Mouse (Mus musculus) gastrocnemius, adult 18-20 months (tissue): ENCODE results near the gene Nudt9. TPM values are rescaled to one million over a fixed set of nuclear protein-coding genes. Genes with fewer than 3 reads are reported as not detected.
A peak's percentile ranks its signal among the peaks of the same experiment; 100 is the strongest.

Source experiments
- DNase-seq: peaks from one replicate; pipeline ENCODE4 v3.0.0; 2021; ENCODE audit warnings: low spot score
- total RNA-seq, 2 experiments: library from RNA; stranded (reverse); gene quantifications; 2 replicates each; pipeline ENCODE4 v1.2.3; 2021

Gene Nudt9
- total RNA-seq, 2 experiments from 2014 or later = 66.3 to 68.5 TPM

GRCm38 (mm10) chr5:104076361-104076760 lies 30.3 kb downstream of the Nudt9 start:
- DNase-seq = no peak

- DNase-seq = no peak
These were observed 31.4 kb downstream of the Nudt9 start, which contains the start of gene Gm17660 for GRCm38 (mm10) chr5:104077508-104077907. TSS of gene Gm17660 (minus strand) at chr5:104077608.

DNA sequence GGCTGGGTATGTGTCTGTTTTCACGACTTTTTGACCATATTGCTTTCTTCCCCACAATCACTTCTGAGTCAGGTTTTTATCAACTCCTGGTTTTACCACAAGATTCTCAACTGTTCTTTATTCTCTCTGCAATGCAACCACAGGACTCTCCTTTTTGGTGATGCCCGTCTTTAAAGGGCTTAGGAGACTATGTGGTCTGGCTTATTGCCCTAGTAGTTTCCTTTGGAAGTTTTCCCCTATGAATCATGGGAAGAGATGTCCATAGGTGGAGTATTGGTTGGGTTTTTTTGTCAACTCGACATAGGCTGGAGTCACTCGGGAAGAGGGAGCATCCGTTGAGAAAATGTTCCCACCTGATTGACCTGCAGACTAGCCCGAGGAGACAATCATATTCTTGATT lies 34.6 kb downstream of the Nudt9 start:
- DNase-seq = no peak

GRCm38 (mm10) chr5:104085366-104085765 lies 39.3 kb downstream of the Nudt9 start:
- no peak for DNase-seq

DNA sequence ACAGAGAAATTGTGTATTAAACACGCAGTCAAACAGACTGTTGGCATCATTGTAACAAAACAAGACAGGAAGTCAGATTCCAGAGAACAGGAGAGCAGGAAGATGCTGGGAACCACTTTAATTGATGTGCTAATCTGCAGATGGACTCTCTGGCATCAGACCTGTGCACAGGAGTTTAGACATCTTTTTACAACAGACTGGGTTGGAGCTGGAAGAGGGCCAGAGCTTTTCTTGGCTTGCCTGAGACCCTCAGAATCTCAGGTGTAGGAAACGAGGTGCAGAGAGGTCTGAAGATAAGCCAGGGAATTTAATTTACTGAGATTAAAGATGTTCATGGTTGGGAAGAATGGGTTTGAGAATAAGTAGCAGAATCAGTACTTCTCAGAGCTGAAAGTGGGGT lies 43.6 kb downstream of the Nudt9 start:
- DNase-seq = no peak

GRCm38 (mm10) chr5:104095416-104096077 lies 49.4 kb downstream of the Nudt9 start:
- no peak for DNase-seq

DNA sequence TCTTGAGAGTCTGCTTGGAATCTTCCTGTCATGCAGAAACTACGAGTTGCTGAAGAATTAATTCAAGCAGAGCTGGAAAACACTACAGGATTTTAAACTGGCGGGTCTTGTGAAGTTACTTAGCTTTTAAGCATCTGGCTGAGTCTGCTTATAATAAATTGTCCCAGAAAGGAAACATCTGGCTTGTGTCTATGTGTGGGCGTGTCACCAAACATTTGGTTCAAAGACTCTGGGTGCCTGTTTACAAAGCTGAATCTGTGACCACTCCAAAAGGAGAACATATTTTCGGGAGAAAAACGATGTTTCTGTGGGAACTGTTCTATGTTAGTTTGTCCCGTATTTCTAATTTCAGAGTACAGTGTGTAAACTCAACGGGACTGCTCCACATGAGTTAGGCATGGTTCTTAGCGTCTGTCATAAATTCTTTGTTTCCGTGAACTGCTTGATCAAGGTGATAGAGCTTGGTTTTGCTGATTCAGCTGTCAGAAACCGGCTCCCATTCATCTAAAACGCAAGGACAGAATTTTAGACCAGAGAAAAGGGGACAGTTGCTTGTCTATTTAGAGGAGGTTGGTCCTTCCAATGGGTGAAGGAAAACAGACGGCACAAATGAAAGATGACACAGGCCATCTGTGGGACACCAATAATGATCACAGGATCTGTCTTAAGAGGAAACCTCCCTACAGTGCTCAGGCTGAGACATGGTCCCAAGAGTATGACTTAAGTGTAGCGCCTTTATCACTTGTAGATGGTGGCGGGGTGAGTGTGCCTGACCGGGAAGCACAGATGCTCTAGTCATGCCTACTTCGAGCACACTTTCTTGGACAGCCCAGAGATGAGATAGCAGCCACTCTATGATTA lies 50.2 kb downstream of the Nudt9 start:
- peak; percentile 63 for DNase-seq

DNA sequence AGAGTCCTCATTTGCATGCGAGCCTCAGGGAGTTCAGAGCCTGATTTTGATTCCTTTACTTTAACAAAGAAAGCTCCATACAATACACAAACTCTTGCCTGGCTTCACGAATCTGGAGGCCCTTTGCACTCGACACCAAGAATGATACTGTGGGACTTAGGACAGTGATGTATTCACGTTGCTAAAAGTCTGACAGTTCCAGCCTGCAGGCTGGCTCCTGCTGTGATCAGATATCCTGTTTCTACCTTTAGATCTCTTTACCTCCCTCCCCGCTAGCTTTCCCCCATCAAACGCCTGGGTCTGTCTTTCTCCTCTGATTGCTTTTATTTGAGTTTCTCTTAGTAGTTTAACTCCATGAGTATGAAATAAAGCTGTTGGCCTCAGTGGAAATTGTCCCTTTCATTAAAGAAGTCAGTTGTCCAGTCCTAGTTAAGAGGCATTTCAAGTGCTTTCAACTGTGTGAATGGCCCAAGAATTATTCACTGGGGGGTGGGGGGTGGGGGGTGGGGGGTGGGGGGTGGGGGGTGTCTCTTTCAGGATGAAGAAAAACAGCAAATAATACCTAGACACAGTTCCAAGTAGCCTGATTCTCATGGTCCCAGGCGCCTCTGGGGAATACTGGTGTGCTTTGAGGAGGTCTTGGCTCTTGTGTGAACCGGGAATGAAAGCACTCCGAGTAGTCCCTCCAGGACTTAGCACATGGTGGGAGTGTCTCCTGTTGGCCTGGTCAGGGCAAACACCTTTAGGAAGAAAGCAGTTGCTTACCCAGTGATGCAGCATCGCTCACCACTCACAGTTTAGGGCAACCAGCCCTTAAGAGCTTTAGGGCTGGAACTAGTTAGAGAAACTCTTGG lies 55.8 kb downstream of the Nudt9 start:
- no peak for DNase-seq

DNA sequence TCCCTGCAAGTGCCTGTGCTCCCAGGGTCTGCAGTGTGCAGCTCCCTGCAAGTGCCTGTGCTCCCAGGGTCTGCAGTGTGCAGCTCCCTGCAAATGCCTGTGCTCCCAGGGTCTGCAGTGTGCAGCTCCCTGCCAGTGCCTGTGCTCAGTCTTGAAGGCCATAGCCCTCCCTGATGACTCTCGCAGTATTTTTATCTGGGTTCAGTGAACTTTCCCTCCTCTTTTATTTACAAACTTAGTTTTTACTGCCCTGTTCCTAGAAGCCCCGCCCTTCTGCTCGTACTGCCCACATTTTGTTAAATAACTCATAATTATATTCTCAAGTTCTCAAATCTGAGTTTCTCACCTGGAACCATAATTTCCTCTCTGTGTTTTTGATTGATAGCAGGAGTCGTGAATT lies 57.1 kb downstream of the Nudt9 start:
- DNase-seq = no peak

GRCm38 (mm10) chr5:104104111-104104510 lies 58.0 kb downstream of the Nudt9 start:
- no peak for DNase-seq

GRCm38 (mm10) chr5:104108127-104108875 lies 62.2 kb downstream of the Nudt9 start:
- no peak for DNase-seq

GRCm38 (mm10) chr5:104108879-104109369 lies 62.8 kb downstream of the Nudt9 start:
- no peak for DNase-seq

GRCm38 (mm10) chr5:104109516-104109915 lies 63.4 kb downstream of the Nudt9 start:
- DNase-seq = peak; percentile 31

GRCm38 (mm10) chr5:104110171-104110920 lies 64.2 kb downstream of the Nudt9 start:
- no peak for DNase-seq

DNA sequence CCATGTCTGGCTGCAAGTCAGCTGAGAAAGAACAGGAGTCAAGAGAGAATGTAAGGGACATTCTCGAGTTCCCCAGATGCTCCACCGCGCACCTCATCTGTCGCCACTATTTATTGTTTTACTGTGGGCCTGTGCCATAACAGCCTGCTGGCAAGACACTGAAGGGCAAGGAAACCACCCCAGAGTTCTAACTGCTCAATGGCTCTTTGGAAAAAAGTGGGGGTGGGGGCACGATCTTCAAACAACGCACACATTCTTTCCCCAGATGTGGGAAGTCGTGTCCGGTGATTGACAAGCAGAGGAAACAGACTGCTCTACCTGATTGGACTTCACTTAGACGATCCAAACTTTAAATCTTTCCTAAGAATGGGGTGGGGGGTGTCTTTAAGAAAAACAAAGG lies 65.9 kb downstream of the Nudt9 start:
- no peak for DNase-seq

- no peak for DNase-seq
These were observed 66.4 kb downstream of the Nudt9 start for GRCm38 (mm10) chr5:104112511-104112910.

GRCm38 (mm10) chr5:104113491-104114172 lies 67.5 kb downstream of the Nudt9 start, which contains the start of gene Sparcl1:
TSS of gene Sparcl1 (minus strand) at chr5:104113733.
- DNase-seq = peak; percentile 53
